Mouse (Mus musculus) G1E (cell line): ENCODE results near the gene Fam214a.

ENCODE experiments used
- CTCF ChIP-seq: IDR thresholded peaks from 2 replicates; pipeline ENCODE4 v1.5.1; 2012; ENCODE audit warnings: low read depth, low read length, inconsistent platforms, mixed read lengths
- GATA1 ChIP-seq: IDR thresholded peaks from 2 replicates; pipeline ENCODE4 v1.6.1; 2012; ENCODE audit warnings: borderline replicate concordance, low read length, inconsistent platforms, mixed read lengths
- GATA2 ChIP-seq: IDR thresholded peaks from 2 replicates; pipeline ENCODE4 v1.6.1; 2012; ENCODE audit warnings: low read depth, low read length, inconsistent platforms, borderline replicate concordance
- POLR2AphosphoS5 ChIP-seq: IDR thresholded peaks from 2 replicates; pipeline ENCODE4 v1.6.1; 2012; ENCODE audit warnings: low read depth, low read length, inconsistent platforms; ENCODE audit not compliant: insufficient replicate concordance
- TAL1 ChIP-seq: conservative IDR thresholded peaks from 2 replicates; pipeline ENCODE4 v1.6.1; 2012; ENCODE audit warnings: low read depth, low read length, inconsistent platforms, mixed read lengths

DNA sequence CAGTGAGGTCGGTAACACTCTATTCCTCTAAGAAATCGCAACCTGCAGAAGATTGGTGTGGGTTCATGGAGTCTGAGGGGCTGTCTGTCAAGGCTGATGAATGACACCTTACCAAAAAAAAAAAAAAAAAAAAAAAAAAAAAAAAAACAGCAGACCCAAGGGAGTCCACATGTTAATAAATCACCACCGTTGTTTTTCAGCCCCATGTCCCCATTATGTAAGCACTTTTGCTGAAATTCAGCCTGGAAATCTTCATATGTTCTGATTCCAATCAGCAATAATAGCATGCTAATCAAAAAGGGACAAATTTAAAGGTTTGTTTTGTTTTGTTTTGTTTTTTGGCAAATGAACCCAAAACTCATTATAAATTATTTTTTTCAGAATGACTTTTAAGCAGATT lies 37.1 kb upstream of the Fam214a start:
- no peak for TF ChIP-seq CTCF
- no peak for TF ChIP-seq TAL1
- TF ChIP-seq POLR2AphosphoS5 = no peak
- no peak for TF ChIP-seq GATA1
- TF ChIP-seq GATA2 = no peak
